Comparison of ENCODE assay signal across 23 mouse cellular contexts in genomic region chr2:168198421-168198820, GRCm38 (mm10). TPM values are rescaled to one million over a fixed set of nuclear protein-coding genes. Genes with fewer than 3 reads are reported as not detected.
DNase-seq lines count a peak whose midpoint lies in the region; ATAC-seq and TF ChIP-seq lines count a peak whose summit lies in the region.
"Had no signal": no experiment of that assay in that cellular context is flagged by ENCODE, and none has a peak within 500 bp of the region (broad histone marks: within the 10 kb centered on the region; RNA-seq: fewer than 3 reads in every experiment).

No protein-coding gene starts in this region.

- no peak overlapping the region for H3K9ac ChIP-seq in embryonic facial prominence, embryonic 14.5 days (ENCODE audit: low read depth, low read length)
- no peak overlapping the region for H3K9ac ChIP-seq in midbrain, embryonic 14.5 days (replicated peaks; ENCODE audit: low read length)
- H3K9ac ChIP-seq: embryonic facial prominence, embryonic 13.5 days; heart, embryonic 15.5 days; liver, embryonic 12.5 days; lung, embryonic 14.5 days; neural tube, embryonic 12.5 days had no signal

- H3K36me3 ChIP-seq in embryonic facial prominence, embryonic 14.5 days (ENCODE audit: control insufficient read depth, insufficient read depth, low read length): peaks cover 24% of the 10 kb centered on the region
- peaks cover 90% of the 10 kb centered on the region for H3K36me3 ChIP-seq in embryonic facial prominence, embryonic 10.5 days (replicated peaks)
- peaks cover 12% of the 10 kb centered on the region for H3K36me3 ChIP-seq in midbrain, embryonic 14.5 days (ENCODE audit: control insufficient read depth, insufficient read depth, low read length)
- peaks cover 92% of the 10 kb centered on the region for H3K36me3 ChIP-seq in midbrain, embryonic 10.5 days

- H3K27ac ChIP-seq in embryonic facial prominence, embryonic 14.5 days (replicated peaks; ENCODE audit: low read depth, low read length): no peak overlapping the region
- no peak overlapping the region for H3K27ac ChIP-seq in embryonic facial prominence, embryonic 10.5 days (replicated peaks)
- H3K27ac ChIP-seq in layer of hippocampus, adult 2 months: peak overlapping the region; percentile 23; the same call in 1 of the 2 replicates
- H3K27ac ChIP-seq in midbrain, embryonic 14.5 days (replicated peaks; ENCODE audit: low read depth, low read length): no peak overlapping the region
- H3K27ac ChIP-seq in midbrain, embryonic 10.5 days (replicated peaks): no peak overlapping the region
- H3K27ac ChIP-seq: embryonic facial prominence, embryonic 13.5 days; heart, adult 2 months; heart, embryonic 15.5 days; left cerebral cortex, adult 2 months; liver, embryonic 12.5 days; neural tube, embryonic 12.5 days had no signal

- no peak for TF ChIP-seq CTCF in layer of hippocampus, adult 2 months (conservative IDR thresholded peaks at IDR 0.05)

- peak; percentile 47; the same call in 1 of the 2 replicates for ATAC-seq in embryonic facial prominence, embryonic 14.5 days (ENCODE audit: low read depth)
- ATAC-seq in midbrain, embryonic 14.5 days (ENCODE audit: low FRiP score, low TSS enrichment): no peak
- ATAC-seq: liver, embryonic 12.5 days; Patski had no signal

- H3K27me3 ChIP-seq in embryonic facial prominence, embryonic 14.5 days (replicated peaks; ENCODE audit: control insufficient read depth, insufficient read depth, low read length): no peaks in the 10 kb centered on the region
- H3K27me3 ChIP-seq in embryonic facial prominence, embryonic 10.5 days (replicated peaks; ENCODE audit: low read depth, poor library complexity, severe bottlenecking): no peaks in the 10 kb centered on the region
- H3K27me3 ChIP-seq in midbrain, embryonic 14.5 days (ENCODE audit: control insufficient read depth, insufficient read depth, low read length): no peaks in the 10 kb centered on the region
- no peaks in the 10 kb centered on the region for H3K27me3 ChIP-seq in midbrain, embryonic 10.5 days (ENCODE audit: low read depth, poor library complexity, severe bottlenecking)
- H3K27me3 ChIP-seq: embryonic facial prominence, embryonic 13.5 days; heart, embryonic 15.5 days; liver, embryonic 12.5 days; neural tube, embryonic 12.5 days; Patski had no signal

- DNase-seq in embryonic facial prominence, embryonic 14.5 days (ENCODE audit: low spot score): no peak
- DNase-seq in embryonic facial prominence, embryonic 10.5 days (ENCODE audit: low spot score): no peak
- DNase-seq in layer of hippocampus, adult 2 months (ENCODE audit: low spot score in 2 of 2): no peak
- no peak for DNase-seq in layer of hippocampus, postnatal 10 days (ENCODE audit: low spot score in 2 of 2)
- peak; percentile 54 for DNase-seq in midbrain, embryonic 14.5 days
- DNase-seq in midbrain, embryonic 10.5 days (ENCODE audit: low spot score): no peak
- DNase-seq in urinary bladder, postnatal 25 days (ENCODE audit: low spot score): no peak
- no peak for DNase-seq in kidney, postnatal 36 days
- DNase-seq: adrenal gland, adult 8-10 months; cerebellum, adult 11 months; cerebellum, postnatal 10 days; gastrocnemius, postnatal 14 days; heart, adult 2 months; kidney, adult 11 months; kidney, postnatal 10 days; left cerebral cortex, postnatal 4 days; lung, embryonic 14.5 days had no signal

- H3K9me3 ChIP-seq in embryonic facial prominence, embryonic 14.5 days (ENCODE audit: control insufficient read depth, low read length): peaks cover 2% of the 10 kb centered on the region; the same call in 1 of the 2 replicates
- H3K9me3 ChIP-seq in embryonic facial prominence, embryonic 10.5 days: no peaks in the 10 kb centered on the region
- no peaks in the 10 kb centered on the region for H3K9me3 ChIP-seq in midbrain, embryonic 14.5 days (ENCODE audit: control insufficient read depth, low read length)
- 0 out of 2 replicates have a peak, but pooled peaks cover 2% of the 10 kb centered on the region for H3K9me3 ChIP-seq in midbrain, embryonic 10.5 days (replicated peaks)
- H3K9me3 ChIP-seq: embryonic facial prominence, embryonic 13.5 days; heart, embryonic 15.5 days; liver, embryonic 12.5 days; neural tube, embryonic 12.5 days had no signal

- no peak overlapping the region for H3K4me3 ChIP-seq in embryonic facial prominence, embryonic 14.5 days (ENCODE audit: low read depth, low read length)
- no peak overlapping the region for H3K4me3 ChIP-seq in embryonic facial prominence, embryonic 10.5 days
- H3K4me3 ChIP-seq in layer of hippocampus, adult 2 months: no peak overlapping the region
- H3K4me3 ChIP-seq in midbrain, embryonic 14.5 days (replicated peaks; ENCODE audit: low read depth, low read length): no peak overlapping the region
- no peak overlapping the region for H3K4me3 ChIP-seq in midbrain, embryonic 10.5 days
- H3K4me3 ChIP-seq: embryonic facial prominence, embryonic 13.5 days; heart, adult 2 months; heart, embryonic 15.5 days; left cerebral cortex, adult 2 months; liver, embryonic 12.5 days; neural tube, embryonic 12.5 days had no signal

- peaks cover 37% of the 10 kb centered on the region for H3K4me1 ChIP-seq in embryonic facial prominence, embryonic 14.5 days (ENCODE audit: control insufficient read depth, insufficient read depth, low read length)
- H3K4me1 ChIP-seq in embryonic facial prominence, embryonic 10.5 days: peaks cover 32% of the 10 kb centered on the region
- peaks cover 63% of the 10 kb centered on the region for H3K4me1 ChIP-seq in midbrain, embryonic 14.5 days (ENCODE audit: control insufficient read depth, insufficient read depth, low read length)
- peaks cover 42% of the 10 kb centered on the region for H3K4me1 ChIP-seq in midbrain, embryonic 10.5 days

- H3K4me2 ChIP-seq in embryonic facial prominence, embryonic 14.5 days (ENCODE audit: low read depth, low read length): no peak overlapping the region
- no peak overlapping the region for H3K4me2 ChIP-seq in midbrain, embryonic 14.5 days (ENCODE audit: low read length)
- H3K4me2 ChIP-seq: embryonic facial prominence, embryonic 13.5 days; heart, embryonic 15.5 days; liver, embryonic 12.5 days; neural tube, embryonic 12.5 days had no signal

- 80% methylated on average over 1 of the region's 1 CpGs for WGBS in embryonic facial prominence, embryonic 14.5 days
- WGBS in embryonic facial prominence, embryonic 10.5 days: 92% methylated on average over 1 of the region's 1 CpGs
- WGBS in midbrain, embryonic 14.5 days: 86% methylated on average over 1 of the region's 1 CpGs
- WGBS in midbrain, embryonic 10.5 days: 95% methylated on average over 1 of the region's 1 CpGs

RNA-seq across cellular contexts. Expression of gene Adnp, which starts 8.5 kb away (rescaled TPM):
- 2.5 and 3.3 TPM in 2 replicates for polyA plus RNA-seq in embryonic facial prominence, embryonic 14.5 days (2014; fragmentation: Nextera tagmentation; extraction: Ambion mirVana)
- polyA plus RNA-seq in embryonic facial prominence, embryonic 10.5 days (2016; fragmentation: Nextera tagmentation; extraction: Ambion mirVana): 3.4 and 3.5 TPM in 2 replicates
- total RNA-seq in layer of hippocampus, adult 2 months (2021): 10 to 100 TPM; 90.5 to 96.3 TPM
- 100 to 1,000 TPM; 113 to 115 TPM for total RNA-seq in layer of hippocampus, postnatal 10 days (2021)
- polyA plus RNA-seq in midbrain, embryonic 14.5 days (2014; fragmentation: Nextera tagmentation; extraction: Ambion mirVana): 4.5 and 5.8 TPM in 2 replicates
- polyA plus RNA-seq in midbrain, embryonic 10.5 days (2016; fragmentation: Nextera tagmentation; extraction: Ambion mirVana): 1.7 and 2.5 TPM in 2 replicates

RNA-seq across cellular contexts. Expression of gene Gm20716, which starts 31.7 kb away (rescaled TPM):
- polyA plus RNA-seq in embryonic facial prominence, embryonic 14.5 days (2014; fragmentation: Nextera tagmentation; extraction: Ambion mirVana): 21.5 and 22.0 TPM in 2 replicates
- polyA plus RNA-seq in embryonic facial prominence, embryonic 10.5 days (2016; fragmentation: Nextera tagmentation; extraction: Ambion mirVana): 17.9 and 20.7 TPM in 2 replicates
- total RNA-seq in layer of hippocampus, adult 2 months (2021): 10 to 100 TPM; 29.4 to 34.4 TPM
- total RNA-seq in layer of hippocampus, postnatal 10 days (2021): 10 to 100 TPM; 28.0 to 28.3 TPM
- polyA plus RNA-seq in midbrain, embryonic 14.5 days (2014; fragmentation: Nextera tagmentation; extraction: Ambion mirVana): 35.8 and 35.9 TPM in 2 replicates
- polyA plus RNA-seq in midbrain, embryonic 10.5 days (2016; fragmentation: Nextera tagmentation; extraction: Ambion mirVana): 17.2 and 18.1 TPM in 2 replicates

RNA-seq across cellular contexts. Expression of gene Dpm1, which starts 32.0 kb away (rescaled TPM):
- polyA plus RNA-seq in embryonic facial prominence, embryonic 14.5 days (2014; fragmentation: Nextera tagmentation; extraction: Ambion mirVana): 84.6 and 86.6 TPM in 2 replicates
- 71.5 and 72.5 TPM in 2 replicates for polyA plus RNA-seq in embryonic facial prominence, embryonic 10.5 days (2016; fragmentation: Nextera tagmentation; extraction: Ambion mirVana)
- total RNA-seq in layer of hippocampus, adult 2 months (2021): 10 to 100 TPM; 56.9 to 69.9 TPM
- 10 to 100 TPM; 46.0 to 57.8 TPM for total RNA-seq in layer of hippocampus, postnatal 10 days (2021)
- 61.1 and 75.4 TPM in 2 replicates for polyA plus RNA-seq in midbrain, embryonic 14.5 days (2014; fragmentation: Nextera tagmentation; extraction: Ambion mirVana)
- polyA plus RNA-seq in midbrain, embryonic 10.5 days (2016; fragmentation: Nextera tagmentation; extraction: Ambion mirVana): 86.0 and 88.9 TPM in 2 replicates

RNA-seq across cellular contexts. Expression of gene Mocs3, which starts 32.0 kb away (rescaled TPM):
- polyA plus RNA-seq in embryonic facial prominence, embryonic 14.5 days (2014; fragmentation: Nextera tagmentation; extraction: Ambion mirVana): 8.8 and 8.9 TPM in 2 replicates
- polyA plus RNA-seq in embryonic facial prominence, embryonic 10.5 days (2016; fragmentation: Nextera tagmentation; extraction: Ambion mirVana): 6.4 and 6.6 TPM in 2 replicates
- total RNA-seq in layer of hippocampus, adult 2 months (2021): 10 to 100 TPM; 20.7 to 20.9 TPM
- 10 to 100 TPM; 16.1 to 17.4 TPM for total RNA-seq in layer of hippocampus, postnatal 10 days (2021)
- polyA plus RNA-seq in midbrain, embryonic 14.5 days (2014; fragmentation: Nextera tagmentation; extraction: Ambion mirVana): 10.3 and 10.8 TPM in 2 replicates
- polyA plus RNA-seq in midbrain, embryonic 10.5 days (2016; fragmentation: Nextera tagmentation; extraction: Ambion mirVana): 6.9 and 7.0 TPM in 2 replicates
